Mouse (Mus musculus) forebrain, postnatal 0 days (tissue): ENCODE measurements around the gene Slc22a8. TPM values are rescaled to one million over a fixed set of nuclear protein-coding genes. Genes with fewer than 3 reads are reported as not detected.
A peak's percentile ranks its signal among the peaks of the same experiment; 100 is the strongest.

ENCODE experiments used
- ATAC-seq: fragments of 200-750 bp; cut with Nextera tagmentation; 2 replicates; pipeline ENCODE4 v1.8.0; 2017; ENCODE audit warnings: mild to moderate bottlenecking, moderate library complexity
- DNase-seq: peaks from one replicate; pipeline ENCODE4 v3.0.0-alpha.2; 2015
- H3K27ac ChIP-seq: fragments of 300-500 bp; sonication (generic); 2 replicates; pipeline ENCODE4 v1.5.1; 2014; ENCODE audit warnings: low read depth, mild to moderate bottlenecking, antibody characterized with exemption, low read length, moderate library complexity, mixed read lengths
- H3K27me3 ChIP-seq: fragments of 300-500 bp; sonication (generic); 2 replicates; pipeline ENCODE4 v1.6.1; 2014; ENCODE audit warnings: mild to moderate bottlenecking, low read length, mixed read lengths; ENCODE audit not compliant: insufficient read depth
- H3K36me3 ChIP-seq: fragments of 300-500 bp; sonication (generic); 2 replicates; pipeline ENCODE4 v1.6.1; 2014; ENCODE audit warnings: mild to moderate bottlenecking, moderate library complexity; ENCODE audit not compliant: insufficient read depth
- H3K4me1 ChIP-seq: fragments of 300-500 bp; sonication (generic); 2 replicates; pipeline ENCODE4 v1.6.1; 2014; ENCODE audit warnings: antibody characterized with exemption; ENCODE audit not compliant: insufficient read depth
- H3K4me2 ChIP-seq: fragments of 300-500 bp; sonication (generic); 2 replicates; pipeline ENCODE4 v1.6.1; 2014; ENCODE audit warnings: low read depth, mild to moderate bottlenecking, moderate library complexity
- H3K4me3 ChIP-seq: fragments of 300-500 bp; sonication (generic); 2 replicates; pipeline ENCODE4 v1.5.1; 2014; ENCODE audit warnings: low read depth, low read length, mixed read lengths
- H3K9ac ChIP-seq: fragments of 300-500 bp; sonication (generic); 2 replicates; pipeline ENCODE4 v1.6.1; 2014; ENCODE audit warnings: mild to moderate bottlenecking
- H3K9me3 ChIP-seq: fragments of 300-500 bp; sonication (generic); 2 replicates; pipeline ENCODE4 v1.6.1; 2016; ENCODE audit warnings: low read length
- CTCF ChIP-seq: sonication (generic); IDR thresholded peaks from 2 replicates; pipeline ENCODE4 v1.5.1; 2016; ENCODE audit warnings: antibody characterized with exemption, control low read depth, low read depth
- WGBS: fragments of 180-500 bp; shearing (Covaris S2); extraction: QIAGEN DNeasy Blood & Tissue Kit; methylation state at CpG from one replicate; pipeline ENCODE4 v1.1.7; 2014; 5-methylcytosine and 5-hydroxymethylcytosine counted together
- polyA plus RNA-seq: library from polyadenylated mRNA; unstranded; fragments of >200 nt; fragmentation: Nextera tagmentation; extraction: Ambion mirVana; gene quantifications from 2 replicates; pipeline ENCODE4 v1.2.1, GENCODE M21; 2015
- total RNA-seq: library from RNA; depleted of rRNA; stranded (reverse); fragments of >200 nt; gene quantifications from 2 replicates; pipeline ENCODE4 v1.2.3, GENCODE M21; 2014

Gene Slc22a8
- total and polyA plus RNA-seq, 2 experiments from 2014 or later, result 13.1 to 19.0 TPM

DNA sequence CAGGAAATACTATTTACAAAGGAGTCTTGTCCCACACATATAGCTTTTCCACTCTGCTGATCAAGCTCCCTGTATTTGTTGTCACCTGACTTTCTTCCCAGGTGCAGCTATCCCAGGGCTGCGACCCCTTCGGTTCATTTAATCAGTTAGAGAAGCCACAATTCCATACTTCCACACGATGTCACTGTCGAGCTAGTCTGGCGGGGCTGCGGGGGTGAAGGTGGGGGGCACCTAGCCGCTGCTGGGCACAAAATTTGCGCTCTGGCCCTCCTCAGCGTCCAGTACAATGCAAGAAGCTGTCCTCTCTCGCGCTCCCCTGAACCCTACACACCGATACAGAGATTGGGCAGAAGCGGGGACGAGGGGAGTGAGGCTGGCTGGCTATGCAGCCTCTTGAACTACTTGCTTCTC lies 21.6 kb upstream of the Slc22a8 start:
- H3K9me3 ChIP-seq, result no peaks in the 10 kb centered on the region
- H3K4me1 ChIP-seq, result 0 out of 2 replicates have a peak, but pooled peaks cover 4% of the 10 kb centered on the region
- H3K9ac ChIP-seq, result 0 out of 2 replicates have a peak overlapping the region, but pooled peaks have one; percentile 31
- 4% methylated on average over 14 of the region's 14 CpGs for WGBS
- peak overlapping the region; percentile 23 for H3K4me3 ChIP-seq
- peak; percentile 80 for TF ChIP-seq CTCF
- peak overlapping the region; percentile 47 for H3K4me2 ChIP-seq
- DNase-seq (peak; percentile 62), ATAC-seq (peak; percentile 54)
- no peak overlapping the region for H3K27ac ChIP-seq
- no peaks in the 10 kb centered on the region for H3K27me3 ChIP-seq
- H3K36me3 ChIP-seq, result no peaks in the 10 kb centered on the region

DNA sequence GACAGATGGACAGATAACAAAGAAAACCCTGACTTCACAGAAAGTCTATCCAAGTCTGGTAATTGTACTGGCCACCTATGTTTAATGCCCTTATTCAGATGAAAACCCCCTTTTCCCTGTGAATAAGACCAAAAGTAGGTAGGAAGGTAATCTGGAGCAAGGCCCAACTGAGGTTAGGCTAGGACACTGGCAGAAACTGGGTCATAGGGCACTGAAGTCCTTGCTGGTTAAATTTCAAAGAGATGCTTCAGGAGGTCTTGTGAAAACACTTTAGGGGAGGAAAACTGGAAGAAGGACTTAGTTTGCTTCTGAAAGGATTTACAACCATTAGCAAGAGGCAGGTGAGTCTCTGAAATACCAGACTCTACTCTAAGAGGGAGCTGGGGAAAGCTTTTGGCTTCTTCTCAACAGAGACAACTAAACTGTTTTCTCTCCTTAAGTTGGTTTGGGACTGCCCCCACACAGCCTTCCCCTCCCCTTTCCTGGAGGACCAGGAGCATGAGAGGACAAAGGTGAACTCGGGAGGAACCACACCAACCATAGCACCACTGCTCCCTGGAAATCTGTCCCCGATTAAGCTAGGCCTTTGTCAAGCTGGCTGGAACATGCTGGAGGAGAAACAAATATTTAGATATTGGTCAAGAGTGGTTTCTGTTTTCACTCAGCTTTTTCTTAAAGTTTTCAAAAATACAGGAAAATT lies 20.6 kb upstream of the Slc22a8 start:
- no peak for ATAC-seq
- no peaks in the 10 kb centered on the region for H3K27me3 ChIP-seq
- WGBS, result 67% methylated on average over 2 of the region's 2 CpGs
- no peak overlapping the region for H3K27ac ChIP-seq
- H3K36me3 ChIP-seq, result no peaks in the 10 kb centered on the region
- no peak overlapping the region for H3K9ac ChIP-seq
- no peaks in the 10 kb centered on the region for H3K9me3 ChIP-seq
- no peak overlapping the region for H3K4me2 ChIP-seq
- no peak for DNase-seq
- no peak for TF ChIP-seq CTCF
- H3K4me3 ChIP-seq, result no peak overlapping the region
- 0 out of 2 replicates have a peak, but pooled peaks cover 4% of the 10 kb centered on the region for H3K4me1 ChIP-seq

DNA sequence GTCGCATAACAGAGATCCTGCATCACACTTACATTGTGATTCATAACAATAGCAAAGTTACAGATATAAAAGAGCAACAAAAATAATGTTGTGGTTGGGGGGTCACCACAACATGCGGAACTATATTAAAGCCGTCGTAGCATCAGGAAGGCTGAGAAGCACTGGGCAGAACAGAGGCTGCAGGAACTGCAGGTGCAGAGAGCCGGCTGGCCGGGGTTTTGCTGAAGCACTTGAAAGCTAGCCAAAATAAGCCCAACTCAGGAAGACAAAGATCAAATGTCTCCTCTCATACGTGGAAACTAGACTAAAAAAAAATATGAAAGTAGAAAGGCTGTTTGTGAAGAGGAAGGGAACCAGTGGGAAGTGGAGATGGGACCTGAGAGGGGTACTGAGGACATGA lies 19.3 kb upstream of the Slc22a8 start:
- Histone ChIP-seq H3K27me3 (no peaks in the 10 kb centered on the region), H3K9ac (no peak overlapping the region), H3K27ac (no peak overlapping the region), H3K4me1 (no peaks in the 10 kb centered on the region), H3K4me2 (no peak overlapping the region), H3K9me3 (no peaks in the 10 kb centered on the region), H3K36me3 (no peaks in the 10 kb centered on the region), H3K4me3 (no peak overlapping the region)
- DNase-seq (no peak), ATAC-seq (no peak)
- no peak for TF ChIP-seq CTCF
- WGBS, result 70% methylated on average over 7 of the region's 7 CpGs

DNA sequence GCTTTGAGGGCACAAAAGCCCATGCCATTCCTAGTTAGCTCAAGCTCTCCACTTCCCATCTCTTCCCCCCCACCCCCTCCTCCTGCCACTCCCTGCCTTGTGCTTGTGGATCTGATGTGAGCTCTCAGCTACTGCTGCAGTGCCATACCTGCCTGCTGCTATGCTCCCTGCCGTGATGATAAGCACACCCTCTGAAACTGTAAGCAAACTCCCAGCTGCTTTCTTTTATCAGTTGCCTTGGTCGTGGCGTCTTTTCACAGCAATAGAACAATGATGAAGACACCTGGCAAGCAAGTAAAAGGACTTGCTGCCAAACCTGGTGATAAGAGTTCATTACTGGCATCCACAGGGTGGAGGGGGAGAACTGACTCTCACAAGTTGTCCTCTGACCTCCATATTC lies 18.6 kb upstream of the Slc22a8 start:
- H3K27me3 ChIP-seq, result no peaks in the 10 kb centered on the region
- 33% methylated on average over 3 of the region's 3 CpGs for WGBS
- TF ChIP-seq CTCF, result no peak
- DNase-seq, result no peak
- H3K9ac ChIP-seq, result no peak overlapping the region
- no peaks in the 10 kb centered on the region for H3K9me3 ChIP-seq
- no peaks in the 10 kb centered on the region for H3K4me1 ChIP-seq
- H3K36me3 ChIP-seq, result no peaks in the 10 kb centered on the region
- ATAC-seq, result no peak
- H3K4me3 ChIP-seq, result no peak overlapping the region
- H3K4me2 ChIP-seq, result no peak overlapping the region
- no peak overlapping the region for H3K27ac ChIP-seq

DNA sequence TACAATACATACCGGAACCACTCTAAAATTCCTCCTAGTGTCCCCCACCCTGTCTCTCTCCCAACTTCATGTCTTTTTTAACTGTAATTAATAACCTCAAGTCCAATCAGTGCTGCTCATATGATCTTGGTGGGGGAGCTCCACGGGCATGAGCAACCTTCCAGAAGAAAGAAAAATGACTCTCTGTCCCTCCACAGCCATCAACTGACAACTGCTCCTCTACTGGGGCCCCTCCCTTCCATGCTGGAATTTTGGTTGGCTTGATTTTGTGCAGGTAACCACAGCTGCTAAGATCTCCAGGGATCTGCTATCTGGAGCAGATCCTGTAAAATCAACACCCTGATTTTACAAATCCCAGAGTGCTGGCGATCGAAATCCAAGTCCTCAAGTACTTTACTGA lies 13.6 kb upstream of the Slc22a8 start:
- ATAC-seq (no peak), DNase-seq (no peak)
- no peak overlapping the region for H3K4me3 ChIP-seq
- no peak overlapping the region for H3K27ac ChIP-seq
- no peaks in the 10 kb centered on the region for H3K4me1 ChIP-seq
- 90% methylated on average over 4 of the region's 4 CpGs for WGBS
- no peak for TF ChIP-seq CTCF
- no peaks in the 10 kb centered on the region for H3K27me3 ChIP-seq
- no peaks in the 10 kb centered on the region for H3K36me3 ChIP-seq
- no peak overlapping the region for H3K4me2 ChIP-seq
- H3K9ac ChIP-seq, result no peak overlapping the region
- H3K9me3 ChIP-seq, result no peaks in the 10 kb centered on the region

DNA sequence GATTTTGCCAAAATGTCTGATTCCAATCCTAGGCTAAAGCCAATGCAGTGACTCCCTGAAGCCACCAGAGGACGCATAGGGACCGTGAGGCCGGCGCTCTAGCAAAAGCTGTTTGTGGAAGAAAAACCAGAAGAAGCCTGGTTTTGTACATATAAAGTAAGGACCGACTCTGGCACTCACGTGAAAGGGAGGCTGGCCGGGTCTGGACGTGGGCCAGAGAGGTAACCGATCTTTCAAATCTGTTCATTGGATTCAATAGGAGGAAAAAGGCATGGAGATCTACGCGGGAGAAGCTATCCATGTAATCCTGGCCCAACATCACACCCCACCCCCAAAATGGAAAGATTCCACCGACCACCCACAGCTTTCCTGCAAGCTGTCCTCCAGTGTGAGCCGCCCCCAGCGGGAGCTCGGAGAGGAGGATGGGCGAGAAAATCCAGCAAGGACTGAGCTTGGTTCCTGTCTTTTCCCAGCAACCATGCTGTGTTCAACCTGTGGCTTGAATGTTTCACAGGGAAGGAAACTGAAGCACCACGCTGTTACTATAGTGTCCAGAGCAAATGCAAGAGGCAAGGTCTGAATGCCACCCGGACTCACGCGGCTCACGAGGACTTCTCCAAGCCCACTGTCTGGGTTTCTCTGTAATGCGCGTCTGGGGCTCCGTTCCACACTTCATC lies 12.6 kb upstream of the Slc22a8 start:
- peak overlapping the region; percentile 61 for H3K4me2 ChIP-seq
- WGBS, result 5% methylated on average over 24 of the region's 24 CpGs
- peak; percentile 99 for TF ChIP-seq CTCF
- peak overlapping the region; percentile 38 for H3K4me3 ChIP-seq
- H3K36me3 ChIP-seq, result no peaks in the 10 kb centered on the region
- no peaks in the 10 kb centered on the region for H3K4me1 ChIP-seq
- H3K9ac ChIP-seq, result peak overlapping the region; percentile 53
- no peaks in the 10 kb centered on the region for H3K9me3 ChIP-seq
- ATAC-seq, result peak; percentile 89
- H3K27ac ChIP-seq, result peak overlapping the region; percentile 64
- H3K27me3 ChIP-seq, result no peaks in the 10 kb centered on the region
- peak; percentile 87 for DNase-seq

DNA sequence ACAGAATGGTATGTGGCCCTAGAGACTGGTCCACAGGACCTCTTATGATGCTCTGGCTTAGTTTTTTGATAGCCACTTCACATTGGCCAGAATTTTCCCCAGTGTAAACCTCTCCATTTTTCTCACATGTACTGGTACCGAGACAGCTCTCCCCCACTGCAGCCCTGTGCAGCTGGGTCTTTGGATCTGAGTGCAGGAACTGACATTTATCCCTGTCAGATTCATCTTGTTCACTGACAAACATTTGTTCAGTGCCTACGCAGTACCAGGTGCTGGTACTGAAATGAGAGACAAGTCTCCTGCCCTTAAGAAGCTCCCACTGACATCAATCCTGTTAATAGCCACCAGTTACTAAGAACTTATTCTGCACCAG lies 12.1 kb upstream of the Slc22a8 start:
- no peaks in the 10 kb centered on the region for H3K9me3 ChIP-seq
- H3K4me3 ChIP-seq, result peak overlapping the region; percentile 38
- 52% methylated on average over 2 of the region's 2 CpGs for WGBS
- H3K27me3 ChIP-seq, result no peaks in the 10 kb centered on the region
- TF ChIP-seq CTCF, result no peak
- peak overlapping the region; percentile 64 for H3K27ac ChIP-seq
- peak overlapping the region; percentile 61 for H3K4me2 ChIP-seq
- DNase-seq (peak; percentile 11), ATAC-seq (peak; percentile 42; the same call in 1 of the 2 replicates)
- no peaks in the 10 kb centered on the region for H3K4me1 ChIP-seq
- peak overlapping the region; percentile 53; the same call in 1 of the 2 replicates for H3K9ac ChIP-seq
- H3K36me3 ChIP-seq, result no peaks in the 10 kb centered on the region
